Mouse (Mus musculus) hindbrain, embryonic 10.5 days (tissue): ENCODE data around the gene Rims3. TPM values are rescaled to one million over a fixed set of nuclear protein-coding genes. Genes with fewer than 3 reads are reported as not detected.

Source experiments
- DNase-seq: peaks from one replicate; pipeline ENCODE4 v3.0.0-alpha.2; 2017; ENCODE audit warnings: low spot score
- H3K27ac ChIP-seq: fragments of 300-500 bp; sonication (generic); 2 replicates; pipeline ENCODE4 v1.5.1; 2016; ENCODE audit warnings: mild to moderate bottlenecking, moderate library complexity
- H3K27me3 ChIP-seq: fragments of 300-500 bp; sonication (generic); 2 replicates; pipeline ENCODE4 v1.6.1; 2016; ENCODE audit warnings: mild to moderate bottlenecking; ENCODE audit not compliant: poor library complexity, insufficient read depth, severe bottlenecking
- H3K36me3 ChIP-seq: fragments of 300-500 bp; sonication (generic); 2 replicates; pipeline ENCODE4 v1.6.1; 2016; ENCODE audit warnings: mild to moderate bottlenecking, moderate library complexity
- H3K4me1 ChIP-seq: fragments of 300-500 bp; sonication (generic); replicated peaks from 2 replicates; pipeline ENCODE4 v1.6.1; 2016; ENCODE audit warnings: mild to moderate bottlenecking
- H3K4me3 ChIP-seq: fragments of 300-500 bp; sonication (generic); 2 replicates; pipeline ENCODE4 v1.5.1; 2016; ENCODE audit warnings: mild to moderate bottlenecking, moderate library complexity
- H3K9me3 ChIP-seq: fragments of 300-500 bp; sonication (generic); 2 replicates; pipeline ENCODE4 v1.6.1; 2016; ENCODE audit warnings: mild to moderate bottlenecking, moderate library complexity
- WGBS: fragments of 180-500 bp; shearing (Covaris S2); methylation state at CpG from one replicate; pipeline ENCODE4 v1.1.7; 2016; 5-methylcytosine and 5-hydroxymethylcytosine counted together
- polyA plus RNA-seq: library from polyadenylated mRNA; unstranded; fragments of >200 nt; fragmentation: Nextera tagmentation; extraction: Ambion mirVana; gene quantifications from 2 replicates; pipeline ENCODE4 v1.2.1, GENCODE M21; 2016

Rims3 gene
- polyA plus RNA-seq, 1 experiment from 2014 or later = 5.2 TPM

DNA sequence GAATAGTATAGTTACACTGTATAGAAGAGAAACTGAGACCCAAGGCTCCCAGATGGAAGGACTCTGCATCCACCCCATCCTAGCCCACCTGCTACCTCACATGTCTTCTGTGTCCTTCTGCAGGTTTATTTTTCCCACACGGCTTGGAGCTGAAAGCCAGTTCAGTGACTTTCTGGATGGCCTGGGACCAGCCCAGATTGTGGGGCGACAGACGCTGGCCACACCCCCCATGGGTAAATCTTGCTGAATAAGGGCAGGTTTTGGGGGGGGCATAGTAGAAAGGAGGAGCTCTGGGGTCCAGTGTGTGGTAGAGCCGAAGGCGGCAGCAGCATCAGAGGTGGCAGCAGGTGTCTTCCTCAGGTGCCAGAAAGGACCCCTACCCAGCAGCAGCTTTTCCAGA lies 32.2 kb downstream of the Rims3 start:
- no peak overlapping the region for H3K4me3 ChIP-seq
- H3K9me3 ChIP-seq = no peaks in the 10 kb centered on the region
- peaks cover 46% of the 10 kb centered on the region for H3K4me1 ChIP-seq
- no peak for DNase-seq
- WGBS = 85% methylated on average over 5 of the region's 5 CpGs
- no peaks in the 10 kb centered on the region for H3K27me3 ChIP-seq
- no peak overlapping the region for H3K27ac ChIP-seq
- H3K36me3 ChIP-seq = no peaks in the 10 kb centered on the region

DNA sequence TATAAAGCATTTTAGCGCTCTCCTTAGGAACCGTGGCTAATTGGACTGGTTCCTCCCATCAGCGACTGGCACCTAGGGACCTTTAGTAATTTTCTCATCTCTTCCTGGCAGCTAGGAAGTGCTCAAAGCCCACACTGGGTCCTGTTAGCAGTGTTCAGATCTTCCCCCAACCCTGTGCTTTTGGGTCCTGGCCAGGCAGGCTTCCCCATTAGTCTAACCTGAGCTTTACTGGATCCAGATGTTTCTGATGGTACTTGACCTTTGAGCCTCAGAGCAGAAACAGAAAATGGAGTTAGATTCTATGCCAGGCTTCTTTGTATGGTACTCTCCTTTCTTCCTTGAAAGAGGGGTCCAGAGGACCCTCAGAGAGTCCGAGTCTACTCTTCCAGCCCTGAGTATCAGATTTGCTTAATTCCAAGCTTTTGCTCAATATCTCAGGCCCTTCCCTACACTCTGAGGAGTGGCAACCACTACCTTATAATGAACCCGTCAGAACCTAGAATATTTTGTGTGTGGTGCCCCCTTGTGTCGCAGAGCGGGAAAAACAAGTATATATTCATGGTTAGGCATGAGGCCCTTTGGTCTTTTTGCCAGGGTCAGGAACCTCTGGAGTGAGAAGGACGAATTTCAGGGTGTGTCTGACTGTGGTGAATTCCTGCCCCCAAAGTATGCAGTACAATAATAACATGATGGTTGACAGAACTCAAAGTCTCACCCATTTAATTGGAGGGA lies 32.9 kb downstream of the Rims3 start:
- H3K4me1 ChIP-seq = peaks cover 46% of the 10 kb centered on the region
- H3K9me3 ChIP-seq = no peaks in the 10 kb centered on the region
- no peak overlapping the region for H3K4me3 ChIP-seq
- H3K27me3 ChIP-seq = no peaks in the 10 kb centered on the region
- H3K36me3 ChIP-seq = no peaks in the 10 kb centered on the region
- peak; percentile 63 for DNase-seq
- 30% methylated on average over 8 of the region's 8 CpGs for WGBS
- H3K27ac ChIP-seq = no peak overlapping the region

DNA sequence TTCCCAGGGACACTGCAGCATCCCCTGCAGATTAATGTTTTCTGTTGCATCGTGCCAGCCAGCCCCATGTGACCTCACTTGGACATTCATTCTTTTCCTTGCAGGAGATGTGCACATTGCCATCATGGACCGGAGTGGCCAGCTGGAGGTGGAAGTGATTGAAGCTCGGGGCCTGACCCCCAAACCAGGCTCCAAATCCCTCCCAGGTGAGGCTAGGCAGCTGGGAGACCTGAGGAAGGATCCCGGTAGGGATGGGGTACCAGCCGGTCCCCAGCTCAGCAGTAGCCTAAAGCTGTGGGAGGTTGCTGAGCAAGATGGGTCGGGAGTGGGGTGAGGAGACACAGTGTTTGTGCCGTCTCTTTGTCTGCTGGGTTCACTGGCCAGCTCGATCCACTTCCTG lies 34.3 kb downstream of the Rims3 start:
- H3K4me3 ChIP-seq = no peak overlapping the region
- H3K9me3 ChIP-seq = no peaks in the 10 kb centered on the region
- 67% methylated on average over 8 of the region's 8 CpGs for WGBS
- no peaks in the 10 kb centered on the region for H3K36me3 ChIP-seq
- H3K27ac ChIP-seq = peak overlapping the region; percentile 19
- H3K27me3 ChIP-seq = no peaks in the 10 kb centered on the region
- peaks cover 50% of the 10 kb centered on the region for H3K4me1 ChIP-seq
- no peak for DNase-seq

DNA sequence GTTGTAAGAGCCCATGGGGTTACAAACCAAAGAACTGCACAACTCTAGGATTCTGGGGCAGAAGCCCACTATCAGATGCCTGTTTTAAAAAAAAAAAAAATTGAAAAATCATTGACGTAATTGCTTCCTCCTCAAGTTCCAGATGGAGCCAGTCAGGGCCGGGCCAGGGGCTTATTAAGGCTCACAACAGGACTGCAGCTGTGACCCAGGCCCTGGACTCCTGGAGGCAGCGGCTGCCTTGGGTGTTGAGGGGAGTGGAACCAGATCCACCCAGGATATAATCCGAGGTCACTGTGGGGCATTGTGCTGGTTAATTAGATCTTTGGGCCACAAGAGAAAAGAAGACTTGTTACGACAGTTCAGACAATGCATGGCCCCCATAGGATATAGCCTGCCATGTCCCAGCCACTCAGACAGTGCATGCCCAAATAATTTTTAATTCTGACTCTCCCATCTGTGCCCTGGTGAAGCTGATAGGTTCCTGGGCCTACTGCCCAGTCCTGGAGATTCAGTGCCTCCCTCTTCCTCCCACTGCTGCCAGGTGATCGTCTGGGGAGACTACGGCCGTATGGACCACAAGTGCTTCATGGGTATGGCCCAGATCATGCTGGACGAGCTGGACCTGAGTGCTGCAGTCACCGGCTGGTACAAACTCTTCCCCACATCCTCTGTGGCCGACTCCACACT lies 36.3 kb downstream of the Rims3 start:
- no peaks in the 10 kb centered on the region for H3K36me3 ChIP-seq
- DNase-seq = peak; percentile 41
- no peaks in the 10 kb centered on the region for H3K9me3 ChIP-seq
- no peaks in the 10 kb centered on the region for H3K27me3 ChIP-seq
- peak overlapping the region; percentile 70 for H3K27ac ChIP-seq
- H3K4me1 ChIP-seq = peaks cover 50% of the 10 kb centered on the region
- no peak overlapping the region for H3K4me3 ChIP-seq
- WGBS = 64% methylated on average over 11 of the region's 11 CpGs

DNA sequence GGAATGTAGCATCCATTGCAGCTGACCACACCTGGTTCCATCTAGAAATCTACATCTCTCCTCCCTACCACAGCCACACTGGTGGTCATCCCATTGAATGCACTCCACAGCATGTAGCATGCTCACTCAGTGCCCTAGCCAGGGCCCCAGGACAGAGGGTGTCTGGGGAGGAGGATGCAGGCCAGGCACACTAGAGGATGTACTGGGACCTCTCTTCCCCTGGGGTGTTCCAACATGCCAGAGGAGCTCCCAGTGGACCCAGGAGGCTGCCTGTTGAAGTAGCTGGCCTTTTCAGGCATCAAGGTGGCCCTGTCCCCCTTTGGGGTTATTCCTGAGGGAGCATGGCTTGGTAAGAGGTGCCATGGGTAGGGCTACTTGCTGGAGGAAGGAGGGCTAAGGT lies 37.3 kb downstream of the Rims3 start:
- Histone ChIP-seq H3K27me3 (no peaks in the 10 kb centered on the region), H3K27ac (peak overlapping the region; percentile 41; the same call in 1 of the 2 replicates), H3K36me3 (no peaks in the 10 kb centered on the region), H3K4me3 (no peak overlapping the region), H3K4me1 (peaks cover 49% of the 10 kb centered on the region), H3K9me3 (no peaks in the 10 kb centered on the region)
- DNase-seq = no peak

DNA sequence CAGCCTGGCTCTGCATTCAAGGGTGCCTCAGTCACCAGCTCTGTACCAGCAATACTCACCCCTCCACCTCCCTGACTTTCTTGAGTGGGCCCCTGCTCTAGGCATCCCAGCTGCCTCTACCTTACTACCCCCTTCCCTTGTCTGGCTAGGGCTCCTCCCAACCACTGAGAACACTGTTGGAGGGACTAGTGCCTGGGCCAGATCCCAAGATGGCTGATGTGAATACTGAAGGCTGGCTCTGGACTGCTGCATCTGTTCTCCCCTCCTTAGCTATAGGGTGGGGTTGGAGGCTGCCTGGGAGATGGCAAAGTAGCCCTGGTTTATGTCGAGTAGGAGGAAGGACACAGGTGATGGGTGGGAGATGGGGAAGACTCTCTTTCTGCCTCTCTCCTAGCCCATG lies 37.9 kb downstream of the Rims3 start:
- H3K36me3 ChIP-seq = no peaks in the 10 kb centered on the region
- peak overlapping the region; percentile 41; the same call in 1 of the 2 replicates for H3K27ac ChIP-seq
- WGBS = 68% methylated on average over 1 of the region's 1 CpGs
- H3K4me1 ChIP-seq = peaks cover 49% of the 10 kb centered on the region
- H3K4me3 ChIP-seq = no peak overlapping the region
- no peaks in the 10 kb centered on the region for H3K9me3 ChIP-seq
- DNase-seq = no peak
- no peaks in the 10 kb centered on the region for H3K27me3 ChIP-seq

DNA sequence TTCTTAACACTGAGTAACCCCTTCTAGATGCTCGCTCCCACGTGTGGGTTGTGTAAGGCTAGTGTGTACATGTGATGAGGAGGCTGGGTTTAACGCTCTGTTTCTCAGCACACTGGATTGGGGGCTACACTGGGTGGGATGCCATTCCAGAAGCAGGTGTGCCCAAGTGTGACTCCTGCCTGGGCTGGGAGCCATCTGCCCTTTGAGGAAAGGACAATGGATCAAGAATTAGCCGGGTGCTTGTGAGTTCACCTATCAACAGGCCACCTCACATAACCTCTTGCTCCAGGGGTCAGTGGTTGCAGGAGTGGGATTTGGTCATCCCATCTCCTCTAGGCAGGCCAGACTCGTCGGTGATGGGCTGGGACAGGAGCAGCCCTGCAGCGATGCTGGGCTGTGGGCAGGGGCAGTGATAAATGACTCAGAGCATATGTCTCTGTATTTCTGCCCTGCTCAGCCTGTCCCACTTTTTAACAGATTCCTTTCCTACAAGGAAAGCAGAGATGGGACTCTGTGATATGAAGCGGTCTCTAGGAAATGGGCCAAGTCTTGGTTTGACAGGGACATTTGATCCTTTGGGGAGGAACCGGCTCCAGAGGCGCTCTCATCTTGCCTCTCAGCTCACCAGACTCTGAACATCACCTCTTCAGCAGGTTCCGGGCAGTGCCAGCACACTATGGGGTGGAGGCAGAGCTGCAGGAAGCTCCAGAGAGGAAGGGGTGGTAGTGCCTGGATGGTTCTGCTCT lies 39.2 kb downstream of the Rims3 start:
- 78% methylated on average over 11 of the region's 11 CpGs for WGBS
- H3K27ac ChIP-seq = no peak overlapping the region
- no peak overlapping the region for H3K4me3 ChIP-seq

DNA sequence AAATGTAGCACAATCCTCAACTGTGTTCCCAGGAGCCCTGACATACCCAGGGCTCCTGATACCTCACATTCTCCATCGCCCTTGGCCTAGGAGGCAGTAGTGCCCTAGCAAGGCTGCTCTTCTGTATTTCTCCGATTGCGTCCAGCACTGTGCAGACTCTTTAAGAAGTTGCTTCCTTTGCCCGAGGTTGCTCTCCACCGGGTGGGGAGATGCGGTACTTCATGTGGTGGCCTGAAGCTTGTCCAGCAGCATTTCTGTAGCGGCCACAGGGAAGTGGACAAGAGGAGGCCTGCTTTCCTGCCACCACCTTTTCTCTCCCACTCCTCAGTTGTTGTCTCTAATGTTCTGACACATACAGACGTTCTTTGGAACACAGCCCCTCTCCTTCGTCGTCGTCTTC lies 40.0 kb downstream of the Rims3 start:
- DNase-seq = no peak
- Histone ChIP-seq H3K4me1 (peaks cover 41% of the 10 kb centered on the region), H3K4me3 (no peak overlapping the region), H3K27ac (no peak overlapping the region), H3K36me3 (no peaks in the 10 kb centered on the region), H3K27me3 (no peaks in the 10 kb centered on the region), H3K9me3 (no peaks in the 10 kb centered on the region)
- WGBS = 80% methylated on average over 11 of the region's 11 CpGs

More for the DNA sequence above, 39.2 kb downstream of the Rims3 start:
- no peaks in the 10 kb centered on the region for H3K9me3 ChIP-seq
- H3K4me1 ChIP-seq = peaks cover 49% of the 10 kb centered on the region
- no peaks in the 10 kb centered on the region for H3K36me3 ChIP-seq
- no peaks in the 10 kb centered on the region for H3K27me3 ChIP-seq
- DNase-seq = no peak

DNA sequence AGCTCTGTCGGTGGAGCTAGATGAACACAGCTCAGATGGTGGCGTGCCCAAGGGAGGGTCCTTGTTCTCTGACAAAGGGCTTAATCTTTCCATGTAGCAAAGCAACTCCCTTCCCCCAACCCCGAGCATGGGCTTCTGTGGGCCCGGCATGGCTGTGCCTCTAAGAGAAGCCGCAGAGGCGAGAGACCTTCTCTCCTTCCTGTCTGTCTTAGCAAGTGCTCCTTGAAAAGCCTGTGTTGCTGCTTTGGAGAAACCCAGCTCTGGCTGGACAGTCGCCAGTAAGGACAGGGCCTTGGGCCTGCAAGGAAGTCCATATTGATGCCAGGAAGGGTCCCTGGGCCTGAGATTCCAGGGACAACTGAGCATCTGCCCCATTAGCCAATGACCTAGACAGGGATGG lies 40.6 kb downstream of the Rims3 start:
- H3K9me3 ChIP-seq = no peaks in the 10 kb centered on the region
- H3K4me3 ChIP-seq = no peak overlapping the region
- no peaks in the 10 kb centered on the region for H3K27me3 ChIP-seq
- peaks cover 41% of the 10 kb centered on the region for H3K4me1 ChIP-seq
- no peak for DNase-seq
- no peak overlapping the region for H3K27ac ChIP-seq
- 71% methylated on average over 7 of the region's 7 CpGs for WGBS
- no peaks in the 10 kb centered on the region for H3K36me3 ChIP-seq

DNA sequence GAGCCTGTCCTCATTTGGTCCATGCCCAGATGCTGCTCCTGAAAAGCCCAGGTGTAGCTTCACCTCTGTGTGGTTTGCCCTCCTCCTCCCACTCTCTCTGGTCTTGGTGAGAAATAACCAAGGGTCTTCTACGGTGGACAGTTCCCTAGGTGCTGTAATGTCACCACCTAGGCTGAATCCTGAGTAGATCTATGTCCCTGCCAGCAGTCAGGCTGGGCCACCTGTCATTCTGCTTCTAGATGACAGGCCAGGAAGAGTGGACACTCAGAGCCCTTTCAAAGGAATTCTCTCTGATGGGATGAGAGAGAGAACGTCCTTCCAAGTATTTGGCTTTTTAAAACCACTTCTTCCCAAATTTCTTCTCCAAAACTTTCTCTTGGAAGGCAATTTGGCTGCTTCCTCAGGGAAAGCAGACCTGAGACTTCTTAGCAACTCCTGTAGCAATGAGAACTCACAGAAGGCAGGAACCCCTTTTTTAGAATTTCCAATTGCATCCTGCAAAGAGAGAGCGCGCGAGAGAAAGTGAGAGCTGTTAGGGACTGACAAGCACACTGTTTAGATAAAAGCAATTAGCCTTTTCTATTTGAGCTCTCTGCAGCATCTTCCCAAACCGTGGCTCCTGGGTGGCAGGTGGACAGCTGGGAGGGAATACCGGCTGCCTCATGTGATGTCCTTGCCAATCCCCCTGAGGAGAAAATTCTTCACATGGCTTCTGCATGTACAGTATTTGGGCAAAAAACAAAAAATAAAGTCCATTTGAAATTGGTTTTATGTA lies 41.4 kb downstream of the Rims3 start:
- H3K36me3 ChIP-seq = no peaks in the 10 kb centered on the region
- no peaks in the 10 kb centered on the region for H3K9me3 ChIP-seq
- no peaks in the 10 kb centered on the region for H3K27me3 ChIP-seq
- DNase-seq = no peak
- no peak overlapping the region for H3K27ac ChIP-seq
- 82% methylated on average over 7 of the region's 7 CpGs for WGBS
- H3K4me1 ChIP-seq = peaks cover 36% of the 10 kb centered on the region
- no peak overlapping the region for H3K4me3 ChIP-seq

DNA sequence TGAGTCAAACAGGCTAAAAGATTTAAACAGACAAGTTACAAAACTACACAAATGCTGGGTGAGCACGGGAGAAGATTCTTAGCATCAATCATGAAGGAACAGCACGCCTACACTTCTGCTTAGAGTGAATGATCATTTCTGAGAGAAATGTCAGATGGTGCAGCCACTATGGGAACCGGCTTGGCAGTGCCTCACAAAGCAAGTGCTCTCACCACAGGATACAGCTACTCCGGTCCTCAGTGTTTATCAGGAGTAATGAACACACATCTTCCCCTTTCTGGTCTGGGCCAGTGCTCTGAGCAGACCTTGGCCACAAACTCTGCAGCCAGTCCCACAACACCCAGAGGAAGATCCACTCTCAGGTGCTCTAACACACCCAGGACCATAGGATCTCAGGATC lies 49.9 kb downstream of the Rims3 start:
- DNase-seq = no peak
- Histone ChIP-seq H3K27ac (no peak overlapping the region), H3K4me1 (no peaks in the 10 kb centered on the region), H3K27me3 (no peaks in the 10 kb centered on the region), H3K36me3 (no peaks in the 10 kb centered on the region), H3K4me3 (no peak overlapping the region), H3K9me3 (no peaks in the 10 kb centered on the region)
- 73% methylated on average over 4 of the region's 4 CpGs for WGBS

DNA sequence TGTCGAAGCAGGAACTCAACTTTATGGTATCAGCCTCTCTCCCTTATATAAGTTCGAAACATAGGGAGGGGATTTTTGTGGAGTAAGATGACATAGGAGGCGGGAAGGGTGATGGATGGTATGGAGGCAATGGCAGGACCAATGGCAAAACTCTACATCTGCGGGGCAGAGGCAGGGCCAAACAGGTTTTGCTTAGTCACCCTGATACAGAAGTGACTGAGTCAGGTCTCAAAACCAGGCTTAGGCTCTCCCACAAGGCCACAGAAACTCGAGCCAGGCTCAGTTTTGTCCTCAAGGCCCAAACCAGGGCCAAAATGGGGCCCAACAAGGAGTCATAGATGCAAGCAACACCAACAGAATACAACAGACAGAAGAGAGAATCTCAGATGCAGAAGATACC lies 51.0 kb downstream of the Rims3 start:
- DNase-seq = no peak
- no peaks in the 10 kb centered on the region for H3K27me3 ChIP-seq
- WGBS = 78% methylated on average over 5 of the region's 5 CpGs
- H3K9me3 ChIP-seq = no peaks in the 10 kb centered on the region
- H3K27ac ChIP-seq = no peak overlapping the region
- no peak overlapping the region for H3K4me3 ChIP-seq
- no peaks in the 10 kb centered on the region for H3K4me1 ChIP-seq
- H3K36me3 ChIP-seq = no peaks in the 10 kb centered on the region
